Comparison of ENCODE assay signal across 8 mouse cellular contexts in genomic region chr2:57301539-57301938, GRCm38 (mm10).
A peak's percentile ranks its signal among the peaks of the same experiment; 100 is the strongest.
DNase-seq lines count a peak whose midpoint lies in the region; ATAC-seq and TF ChIP-seq lines count a peak whose summit lies in the region.

No protein-coding gene starts in this region.

- no peaks in the 10 kb centered on the region for H3K36me3 ChIP-seq in hindbrain, postnatal 0 days (ENCODE audit: insufficient read depth, low read length)
- no peaks in the 10 kb centered on the region for H3K36me3 ChIP-seq in hindbrain, embryonic 13.5 days
- H3K36me3 ChIP-seq in heart, adult 2 months (ENCODE audit: control insufficient read depth, insufficient read depth, low read length), result no peaks in the 10 kb centered on the region
- H3K36me3 ChIP-seq in liver, embryonic 12.5 days, result 0 out of 2 replicates have a peak, but pooled peaks cover 3% of the 10 kb centered on the region

- peak; percentile 73; the same call in 1 of the 2 replicates for ATAC-seq in hindbrain, postnatal 0 days
- ATAC-seq in hindbrain, embryonic 13.5 days (ENCODE audit: low FRiP score), result no peak
- 0 out of 2 replicates have a peak, but pooled peaks have one; percentile 27 for ATAC-seq in liver, embryonic 12.5 days
- ATAC-seq in erythroblast, adult 5-6 weeks (replicated peaks; ENCODE audit: low FRiP score, poor library complexity, severe bottlenecking), result no peak

- no peak overlapping the region for H3K27ac ChIP-seq in hindbrain, postnatal 0 days
- no peak overlapping the region for H3K27ac ChIP-seq in hindbrain, embryonic 13.5 days
- H3K27ac ChIP-seq in heart, adult 2 months, result no peak overlapping the region
- no peak overlapping the region for H3K27ac ChIP-seq in liver, embryonic 12.5 days

- no peak overlapping the region for H3K4me2 ChIP-seq in hindbrain, postnatal 0 days (ENCODE audit: low read depth, low read length)
- H3K4me2 ChIP-seq in hindbrain, embryonic 13.5 days, result no peak overlapping the region
- no peak overlapping the region for H3K4me2 ChIP-seq in liver, embryonic 12.5 days

- 42% methylated on average over 3 of the region's 3 CpGs for WGBS in hindbrain, postnatal 0 days
- 59% methylated on average over 3 of the region's 3 CpGs for WGBS in hindbrain, embryonic 13.5 days
- 30% methylated on average over 3 of the region's 3 CpGs for WGBS in heart, adult 2 months
- 26% methylated on average over 3 of the region's 3 CpGs for WGBS in liver, embryonic 12.5 days (ENCODE audit: insufficient replicate concordance)

- no peak for TF ChIP-seq EP300 in heart, adult 2 months (IDR thresholded peaks at IDR 0.05; ENCODE audit: insufficient read depth, low read depth, low read length)

- no peaks in the 10 kb centered on the region for H3K27me3 ChIP-seq in hindbrain, postnatal 0 days (ENCODE audit: insufficient read depth, low read length)
- no peaks in the 10 kb centered on the region for H3K27me3 ChIP-seq in hindbrain, embryonic 13.5 days
- H3K27me3 ChIP-seq in heart, adult 2 months (ENCODE audit: control insufficient read depth, insufficient read depth, low read length), result no peaks in the 10 kb centered on the region
- H3K27me3 ChIP-seq in liver, embryonic 12.5 days (replicated peaks), result no peaks in the 10 kb centered on the region

- no peaks in the 10 kb centered on the region for H3K9me3 ChIP-seq in hindbrain, postnatal 0 days (ENCODE audit: low read length)
- H3K9me3 ChIP-seq in hindbrain, embryonic 13.5 days, result no peaks in the 10 kb centered on the region
- H3K9me3 ChIP-seq in liver, embryonic 12.5 days (replicated peaks), result no peaks in the 10 kb centered on the region

- peak; percentile 31 for DNase-seq in hindbrain, postnatal 0 days (ENCODE audit: low spot score)
- peak; percentile 70 for DNase-seq in adrenal gland, adult 2 months
- peak; percentile 28 to 47 for DNase-seq in heart, adult 2 months
- no peak for DNase-seq in right cerebral cortex, postnatal 36 days (ENCODE audit: low spot score in 2 of 2)
- no peak for DNase-seq in neural tube, embryonic 10.5 days (ENCODE audit: extremely low spot score, low spot score)

- H3K79me2 ChIP-seq in heart, adult 2 months (replicated peaks; ENCODE audit: control insufficient read depth, insufficient read depth, low read length), result no peaks in the 10 kb centered on the region

- TF ChIP-seq POLR2A in heart, adult 2 months (IDR thresholded peaks at IDR 0.05; ENCODE audit: insufficient read depth, low read depth, low read length), result no peak

- no peaks in the 10 kb centered on the region for H3K4me1 ChIP-seq in hindbrain, postnatal 0 days (ENCODE audit: insufficient read depth, low read length)
- peaks cover 8% of the 10 kb centered on the region for H3K4me1 ChIP-seq in hindbrain, embryonic 13.5 days (replicated peaks)
- no peaks in the 10 kb centered on the region for H3K4me1 ChIP-seq in heart, adult 2 months (ENCODE audit: control insufficient read depth, insufficient read depth, low read length)
- no peaks in the 10 kb centered on the region for H3K4me1 ChIP-seq in liver, embryonic 12.5 days

- intact Hi-C loops in heart, adult 2 months (cut with DNase I), result loop anchor here (5.0 kb wide), 1 partner anchor 179 kb away; the partner anchor contains the start of gene Nr4a2

- H3K9ac ChIP-seq in hindbrain, postnatal 0 days (replicated peaks; ENCODE audit: low read length), result no peak overlapping the region
- H3K9ac ChIP-seq in hindbrain, embryonic 13.5 days, result no peak overlapping the region
- H3K9ac ChIP-seq in heart, adult 2 months (ENCODE audit: low read depth, low read length), result no peak overlapping the region
- H3K9ac ChIP-seq in liver, embryonic 12.5 days, result no peak overlapping the region

- TF ChIP-seq CTCF in hindbrain, postnatal 0 days (IDR thresholded peaks at IDR 0.05; ENCODE audit: low read depth), result no peak
- TF ChIP-seq CTCF in heart, adult 2 months (IDR thresholded peaks at IDR 0.05), result no peak

- H3K4me3 ChIP-seq in hindbrain, postnatal 0 days (ENCODE audit: low read length), result no peak overlapping the region
- no peak overlapping the region for H3K4me3 ChIP-seq in hindbrain, embryonic 13.5 days
- no peak overlapping the region for H3K4me3 ChIP-seq in heart, adult 2 months
- no peak overlapping the region for H3K4me3 ChIP-seq in liver, embryonic 12.5 days

Comparison
In these comparisons a context has a peak if more than half of its experiments do, and no peak if none do; other contexts are left out.
1. ATAC-seq: peak in hindbrain, postnatal 0 days (single experiment) and liver, embryonic 12.5 days (single experiment); none in hindbrain, embryonic 13.5 days (single experiment) and erythroblast, adult 5-6 weeks (single experiment).
2. DNase-seq: peak in hindbrain, postnatal 0 days (single experiment), adrenal gland, adult 2 months (single experiment) and heart, adult 2 months (2 of 2); none in right cerebral cortex, postnatal 36 days (0 of 2) and neural tube, embryonic 10.5 days (single experiment).